Mouse (Mus musculus) neural tube, embryonic 14.5 days (tissue): Measurements from ENCODE around the gene Dclk1. TPM values are rescaled to one million over a fixed set of nuclear protein-coding genes. Genes with fewer than 3 reads are reported as not detected.

ENCODE experiments used
- ATAC-seq: fragments of 200-750 bp; cut with Nextera tagmentation; 2 replicates; pipeline ENCODE4 v1.8.0; 2017; ENCODE audit warnings: low read depth, mild to moderate bottlenecking, moderate TSS enrichment, moderate library complexity
- H3K27ac ChIP-seq: fragments of 300-500 bp; sonication (generic); 2 replicates; pipeline ENCODE4 v1.5.1; 2014; ENCODE audit warnings: low read depth, mild to moderate bottlenecking, control low read depth, low read length, moderate library complexity, mixed read lengths
- H3K27me3 ChIP-seq: fragments of 300-500 bp; sonication (generic); 2 replicates; pipeline ENCODE4 v1.6.1; 2014; ENCODE audit warnings: low read length; ENCODE audit not compliant: control insufficient read depth, insufficient read depth
- H3K36me3 ChIP-seq: fragments of 300-500 bp; sonication (generic); 2 replicates; pipeline ENCODE4 v1.6.1; 2014; ENCODE audit warnings: low read length, mixed read lengths; ENCODE audit not compliant: control insufficient read depth, insufficient read depth
- H3K4me1 ChIP-seq: fragments of 300-500 bp; sonication (generic); 2 replicates; pipeline ENCODE4 v1.6.1; 2014; ENCODE audit warnings: low read length; ENCODE audit not compliant: control insufficient read depth, insufficient read depth
- H3K4me2 ChIP-seq: fragments of 300-500 bp; sonication (generic); 2 replicates; pipeline ENCODE4 v1.6.1; 2014; ENCODE audit warnings: mild to moderate bottlenecking, low read depth, low read length, control low read depth
- H3K4me3 ChIP-seq: fragments of 300-500 bp; sonication (generic); 2 replicates; pipeline ENCODE4 v1.5.1; 2014; ENCODE audit warnings: low read depth, low read length, control low read depth, mixed read lengths
- H3K9ac ChIP-seq: fragments of 300-500 bp; sonication (generic); replicated peaks from 2 replicates; pipeline ENCODE4 v1.6.1; 2014; ENCODE audit warnings: low read depth, mild to moderate bottlenecking, control low read depth, low read length, mixed read lengths
- H3K9me3 ChIP-seq: fragments of 300-500 bp; sonication (generic); 2 replicates; pipeline ENCODE4 v1.6.1; 2016; ENCODE audit warnings: low read length; ENCODE audit not compliant: control insufficient read depth
- WGBS: fragments of 180-500 bp; shearing (Covaris S2); extraction: QIAGEN DNeasy Blood & Tissue Kit; methylation state at CpG from one replicate; pipeline ENCODE4 v1.1.7; 2014; 5-methylcytosine and 5-hydroxymethylcytosine counted together
- polyA plus RNA-seq: library from polyadenylated mRNA; unstranded; fragments of >200 nt; fragmentation: Nextera tagmentation; extraction: Ambion mirVana; gene quantifications from 2 replicates; pipeline ENCODE4 v1.2.1, GENCODE M21; 2014

Gene Dclk1
- polyA plus RNA-seq, 1 experiment from 2014 or later = 297 TPM

GRCm38 (mm10) chr3:55541799-55542198 is 299.6 kb downstream of the Dclk1 start:
- Histone ChIP-seq H3K4me2 (no peak overlapping the region), H3K4me1 (peaks cover 20% of the 10 kb centered on the region; the same call in 1 of the 2 replicates), H3K36me3 (no peaks in the 10 kb centered on the region), H3K9ac (no peak overlapping the region), H3K9me3 (no peaks in the 10 kb centered on the region), H3K27ac (peak overlapping the region; percentile 63; the same call in 1 of the 2 replicates), H3K4me3 (no peak overlapping the region), H3K27me3 (no peaks in the 10 kb centered on the region)
- WGBS = 93% methylated on average over 1 of the region's 1 CpGs
- ATAC-seq = peak; percentile 7

DNA sequence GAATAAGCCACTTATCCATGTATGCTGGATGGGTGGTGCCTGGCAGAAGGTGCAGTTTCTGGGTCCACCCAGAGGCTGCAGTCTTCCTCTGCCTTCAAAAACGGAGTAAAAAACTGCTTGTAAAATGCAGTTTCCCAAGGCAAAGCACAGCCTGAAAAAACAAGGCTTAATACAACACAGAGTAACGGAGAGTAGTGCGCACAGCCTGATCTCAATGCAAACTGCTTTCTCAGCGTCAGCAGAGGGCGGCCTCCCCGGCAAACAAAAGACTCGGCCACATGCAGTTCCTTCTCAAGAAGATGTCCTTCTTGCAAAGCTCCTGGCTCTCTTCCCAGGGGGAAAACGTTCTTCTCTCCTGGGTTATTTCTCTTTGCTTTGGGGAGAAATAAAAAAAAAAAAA is 300.1 kb downstream of the Dclk1 start:
- Histone ChIP-seq H3K27ac (peak overlapping the region; percentile 63; the same call in 1 of the 2 replicates), H3K36me3 (no peaks in the 10 kb centered on the region), H3K4me3 (no peak overlapping the region), H3K4me2 (0 out of 2 replicates have a peak overlapping the region, but pooled peaks have one; percentile 19), H3K9me3 (no peaks in the 10 kb centered on the region), H3K4me1 (peaks cover 20% of the 10 kb centered on the region; the same call in 1 of the 2 replicates), H3K27me3 (no peaks in the 10 kb centered on the region), H3K9ac (no peak overlapping the region)
- peak; percentile 75 for ATAC-seq
- WGBS = 4% methylated on average over 8 of the region's 8 CpGs

DNA sequence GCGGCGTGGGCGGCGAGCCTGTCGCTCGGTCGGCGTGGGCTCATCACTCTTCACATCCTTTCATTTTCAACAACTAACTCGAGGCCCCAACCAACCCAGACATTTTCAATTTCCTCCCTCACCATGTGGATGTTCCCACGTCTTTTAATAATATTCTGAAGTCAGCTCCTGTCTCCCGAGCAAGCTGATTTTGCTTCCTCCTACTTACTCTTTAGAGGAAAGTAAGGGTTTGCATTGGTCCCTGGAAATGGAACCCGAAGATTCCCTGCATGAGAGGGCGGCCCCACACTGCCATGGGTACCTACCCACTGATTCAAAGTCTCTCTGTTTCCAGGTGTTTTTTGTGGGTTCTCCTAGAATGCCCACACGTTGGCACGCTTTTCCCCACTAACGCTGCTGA is 300.8 kb downstream of the Dclk1 start:
- Histone ChIP-seq H3K9me3 (no peaks in the 10 kb centered on the region), H3K4me3 (no peak overlapping the region), H3K36me3 (no peaks in the 10 kb centered on the region), H3K9ac (no peak overlapping the region), H3K27me3 (no peaks in the 10 kb centered on the region), H3K4me1 (peaks cover 17% of the 10 kb centered on the region; the same call in 1 of the 2 replicates), H3K4me2 (no peak overlapping the region), H3K27ac (peak overlapping the region; percentile 63; the same call in 1 of the 2 replicates)
- no peak for ATAC-seq
- WGBS = 83% methylated on average over 16 of the region's 16 CpGs

DNA sequence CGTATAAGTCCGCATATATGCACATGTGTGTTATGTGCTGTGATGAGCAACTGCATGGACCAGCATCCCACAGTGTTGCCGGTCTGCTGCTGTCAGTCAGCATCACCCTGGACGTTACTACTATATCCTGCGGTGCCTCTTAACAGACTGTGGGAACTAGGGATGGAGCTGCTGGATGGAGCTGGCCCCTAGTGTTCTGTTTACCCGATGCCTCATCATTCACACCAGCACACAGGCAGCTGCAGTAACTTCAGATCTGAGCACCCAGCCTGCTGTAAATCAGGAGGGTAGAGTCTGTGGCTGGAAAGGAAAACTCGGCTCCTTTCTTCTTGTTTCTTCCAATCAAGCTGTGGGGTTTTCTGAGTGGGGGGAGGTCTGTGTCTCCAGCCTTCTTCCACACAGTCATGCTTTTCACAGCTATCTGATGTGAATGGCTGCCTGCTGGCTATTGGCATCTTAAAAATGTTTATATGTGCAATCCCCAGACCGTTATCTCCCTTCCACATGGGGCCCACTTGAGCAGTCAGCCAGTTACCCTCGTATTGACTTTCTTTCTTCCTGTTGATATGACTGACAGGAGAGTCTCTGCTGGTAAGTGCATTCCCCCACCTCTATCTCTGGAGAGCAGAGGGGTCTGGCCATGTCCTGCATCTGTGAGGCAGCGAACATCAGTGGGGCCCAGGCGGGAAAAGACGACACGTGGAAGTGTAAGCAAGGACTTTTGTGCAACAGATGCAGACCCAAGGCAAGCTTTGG is 301.9 kb downstream of the Dclk1 start:
- H3K36me3 ChIP-seq = no peaks in the 10 kb centered on the region
- H3K27ac ChIP-seq = no peak overlapping the region
- no peaks in the 10 kb centered on the region for H3K27me3 ChIP-seq
- no peak overlapping the region for H3K4me3 ChIP-seq
- peak; percentile 18; the same call in 1 of the 2 replicates for ATAC-seq
- no peaks in the 10 kb centered on the region for H3K9me3 ChIP-seq
- no peak overlapping the region for H3K9ac ChIP-seq
- H3K4me1 ChIP-seq = peaks cover 16% of the 10 kb centered on the region; the same call in 1 of the 2 replicates
- H3K4me2 ChIP-seq = no peak overlapping the region
- WGBS = 50% methylated on average over 13 of the region's 13 CpGs

DNA sequence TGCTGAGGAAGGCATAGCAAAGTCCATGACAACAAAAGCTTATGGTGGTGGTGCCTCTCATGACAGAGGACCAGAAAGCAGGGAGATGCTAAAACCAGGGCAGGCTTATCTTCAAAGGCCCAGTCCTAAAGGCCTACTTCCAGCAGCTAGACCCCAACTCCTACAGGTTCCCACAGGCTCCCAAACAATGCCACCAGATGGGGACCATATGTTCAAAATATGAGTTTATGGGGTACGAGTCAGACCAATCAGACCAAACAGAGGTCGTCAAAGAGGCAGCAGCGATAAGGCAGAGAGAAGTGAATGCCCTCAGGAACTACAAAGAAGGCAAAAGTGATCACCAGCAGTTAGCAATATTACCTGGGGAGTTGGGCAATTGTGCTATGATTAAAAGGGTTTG is 303.1 kb downstream of the Dclk1 start:
- ATAC-seq = no peak
- 56% methylated on average over 3 of the region's 3 CpGs for WGBS

DNA sequence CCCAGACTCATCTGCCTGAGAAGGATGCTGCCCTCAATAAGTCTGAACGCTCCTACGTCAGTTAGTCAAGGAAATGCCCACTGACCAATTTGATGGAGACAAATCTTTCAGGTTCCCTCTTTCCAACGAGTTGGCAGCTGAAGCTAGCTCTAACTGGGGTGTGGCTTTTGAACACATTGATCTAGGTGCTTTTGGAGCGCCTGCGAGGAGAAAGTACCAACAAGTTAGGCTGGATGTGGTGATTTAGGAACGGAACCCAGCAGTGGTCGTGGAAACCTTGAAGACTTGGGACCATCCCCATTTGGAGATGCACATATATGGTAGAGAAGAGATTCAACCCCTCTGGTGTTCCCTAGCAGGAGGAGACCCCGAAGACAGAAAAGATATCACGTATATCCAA is 303.8 kb downstream of the Dclk1 start:
- Histone ChIP-seq H3K4me2 (no peak overlapping the region), H3K36me3 (no peaks in the 10 kb centered on the region), H3K9ac (no peak overlapping the region), H3K4me1 (peaks cover 15% of the 10 kb centered on the region; the same call in 1 of the 2 replicates), H3K27me3 (no peaks in the 10 kb centered on the region), H3K4me3 (no peak overlapping the region), H3K27ac (no peak overlapping the region), H3K9me3 (no peaks in the 10 kb centered on the region)
- 92% methylated on average over 9 of the region's 9 CpGs for WGBS
- ATAC-seq = no peak

More for the DNA sequence above, 303.1 kb downstream of the Dclk1 start:
- no peak overlapping the region for H3K4me2 ChIP-seq
- no peaks in the 10 kb centered on the region for H3K9me3 ChIP-seq
- H3K36me3 ChIP-seq = no peaks in the 10 kb centered on the region
- no peak overlapping the region for H3K4me3 ChIP-seq
- H3K27ac ChIP-seq = no peak overlapping the region
- no peaks in the 10 kb centered on the region for H3K27me3 ChIP-seq
- no peak overlapping the region for H3K9ac ChIP-seq
- H3K4me1 ChIP-seq = peaks cover 15% of the 10 kb centered on the region; the same call in 1 of the 2 replicates

DNA sequence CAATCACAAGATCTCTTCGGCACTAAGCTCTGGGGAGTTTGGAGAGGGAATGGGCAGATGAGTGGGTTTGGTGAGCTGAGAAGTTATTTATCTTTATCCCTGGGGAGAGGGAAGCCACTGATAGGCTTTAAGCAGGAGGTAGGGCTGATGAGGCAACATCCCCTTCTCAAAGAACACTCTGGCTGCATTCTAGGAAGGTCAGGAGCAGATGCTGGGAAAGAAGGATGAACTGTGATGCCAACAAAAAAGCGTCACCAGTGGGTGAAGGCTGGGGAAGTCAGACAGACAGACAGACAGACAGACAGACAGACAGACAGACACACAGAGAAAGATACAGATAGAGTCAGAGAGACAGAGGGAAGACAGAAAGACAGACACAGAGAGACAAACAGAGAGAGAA is 304.9 kb downstream of the Dclk1 start:
- Histone ChIP-seq H3K4me1 (peaks cover 12% of the 10 kb centered on the region; the same call in 1 of the 2 replicates), H3K4me3 (no peak overlapping the region), H3K27me3 (no peaks in the 10 kb centered on the region), H3K36me3 (no peaks in the 10 kb centered on the region), H3K9ac (no peak overlapping the region), H3K27ac (no peak overlapping the region), H3K9me3 (no peaks in the 10 kb centered on the region), H3K4me2 (no peak overlapping the region)
- 77% methylated on average over 2 of the region's 2 CpGs for WGBS
- ATAC-seq = no peak

DNA sequence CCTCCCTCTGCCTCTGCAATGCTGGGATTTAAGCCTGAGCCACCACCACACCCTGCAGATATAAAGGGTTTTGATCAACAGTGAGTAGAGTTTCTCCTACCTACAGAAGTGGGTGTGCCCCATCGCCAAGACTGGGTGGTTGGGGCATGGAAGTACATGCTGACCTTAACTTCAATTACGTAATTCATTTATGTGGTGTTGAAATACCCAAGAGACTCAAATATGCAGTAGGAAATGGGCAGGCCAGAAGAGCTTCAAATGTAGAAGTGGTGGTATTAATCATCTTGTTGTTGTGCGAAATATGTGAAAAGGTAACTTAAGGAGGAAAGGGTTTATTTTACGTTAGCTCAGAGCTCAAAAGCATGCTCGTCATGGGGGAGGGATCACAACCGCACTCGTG is 307.2 kb downstream of the Dclk1 start:
- Histone ChIP-seq H3K4me2 (no peak overlapping the region), H3K27ac (no peak overlapping the region), H3K4me3 (no peak overlapping the region), H3K4me1 (no peaks in the 10 kb centered on the region), H3K9me3 (no peaks in the 10 kb centered on the region), H3K9ac (no peak overlapping the region), H3K27me3 (no peaks in the 10 kb centered on the region), H3K36me3 (no peaks in the 10 kb centered on the region)
- WGBS = 95% methylated on average over 7 of the region's 7 CpGs
- ATAC-seq = no peak

- WGBS = 70% methylated on average over 4 of the region's 4 CpGs
- no peak overlapping the region for H3K4me2 ChIP-seq
- H3K36me3 ChIP-seq = no peaks in the 10 kb centered on the region
- H3K4me1 ChIP-seq = no peaks in the 10 kb centered on the region
- no peaks in the 10 kb centered on the region for H3K27me3 ChIP-seq
- ATAC-seq = no peak
- no peaks in the 10 kb centered on the region for H3K9me3 ChIP-seq
- H3K4me3 ChIP-seq = no peak overlapping the region
- H3K27ac ChIP-seq = no peak overlapping the region
- H3K9ac ChIP-seq = no peak overlapping the region
Measured at GRCm38 (mm10) chr3:55550962-55551361, 308.8 kb downstream of the Dclk1 start.
